ENCODE assay signal across 10 mouse cellular contexts in genomic region chr13:99484905-99485304, GRCm38 (mm10). TPM values are rescaled to one million over a fixed set of nuclear protein-coding genes. Genes with fewer than 3 reads are reported as not detected.
DNase-seq lines count a peak whose midpoint lies in the region; ATAC-seq lines count a peak whose summit lies in the region.
"Had no signal": no experiment of that assay in that cellular context is flagged by ENCODE, and none has a peak within 500 bp of the region (broad histone marks: within the 10 kb centered on the region; RNA-seq: fewer than 3 reads in every experiment).

No protein-coding gene starts in this region.

- H3K27ac ChIP-seq in intestine, embryonic 16.5 days (ENCODE audit: low read length): 0 out of 2 replicates have a peak overlapping the region, but pooled peaks have one; percentile 24
- H3K27ac ChIP-seq in intestine, embryonic 15.5 days: no peak overlapping the region
- H3K27ac ChIP-seq in stomach, embryonic 14.5 days (ENCODE audit: low read length): no peak overlapping the region
- H3K27ac ChIP-seq: kidney, postnatal 0 days had no signal

- no peak overlapping the region for H3K4me2 ChIP-seq in intestine, embryonic 16.5 days (ENCODE audit: low read depth, low read length)
- no peak overlapping the region for H3K4me2 ChIP-seq in intestine, embryonic 15.5 days (replicated peaks)
- no peak overlapping the region for H3K4me2 ChIP-seq in stomach, embryonic 14.5 days (replicated peaks; ENCODE audit: low read depth, low read length)

- no peak for ATAC-seq in intestine, embryonic 16.5 days
- ATAC-seq in intestine, embryonic 15.5 days: no peak
- ATAC-seq in stomach, embryonic 14.5 days (ENCODE audit: insufficient number of reproducible peaks, insufficient read depth, low FRiP score, low read depth): peak; percentile 18; the same call in 1 of the 2 replicates
- ATAC-seq in granulocyte monocyte progenitor cell, adult 5-6 weeks (replicated peaks; ENCODE audit: poor library complexity, severe bottlenecking): no peak
- ATAC-seq: activated CD4-positive, CD25-positive, alpha-beta regulatory T cell, adult 4 months had no signal

- H3K9me3 ChIP-seq in intestine, embryonic 16.5 days (ENCODE audit: control insufficient read depth, low read length): no peaks in the 10 kb centered on the region
- H3K9me3 ChIP-seq in intestine, embryonic 15.5 days: no peaks in the 10 kb centered on the region
- H3K9me3 ChIP-seq in stomach, embryonic 14.5 days (ENCODE audit: control insufficient read depth, low read depth, low read length): no peaks in the 10 kb centered on the region

- WGBS in intestine, embryonic 16.5 days: 68% methylated on average over 10 of the region's 10 CpGs
- WGBS in intestine, embryonic 15.5 days: 69% methylated on average over 10 of the region's 10 CpGs
- 69% methylated on average over 10 of the region's 10 CpGs for WGBS in stomach, embryonic 14.5 days

- 0 out of 2 replicates have a peak, but pooled peaks cover 2% of the 10 kb centered on the region for H3K4me1 ChIP-seq in intestine, embryonic 16.5 days (ENCODE audit: control insufficient read depth, insufficient read depth, low read length)
- H3K4me1 ChIP-seq in intestine, embryonic 15.5 days (replicated peaks): no peaks in the 10 kb centered on the region
- H3K4me1 ChIP-seq in stomach, embryonic 14.5 days (ENCODE audit: control insufficient read depth, insufficient read depth, low read length): peaks cover 13% of the 10 kb centered on the region

- no peaks in the 10 kb centered on the region for H3K27me3 ChIP-seq in intestine, embryonic 16.5 days (replicated peaks; ENCODE audit: control insufficient read depth, insufficient read depth, low read length)
- no peaks in the 10 kb centered on the region for H3K27me3 ChIP-seq in intestine, embryonic 15.5 days (replicated peaks)
- H3K27me3 ChIP-seq in stomach, embryonic 14.5 days (ENCODE audit: control insufficient read depth, insufficient read depth, low read length): no peaks in the 10 kb centered on the region

- H3K4me3 ChIP-seq in intestine, embryonic 16.5 days (ENCODE audit: low read length): no peak overlapping the region
- no peak overlapping the region for H3K4me3 ChIP-seq in intestine, embryonic 15.5 days (replicated peaks)
- no peak overlapping the region for H3K4me3 ChIP-seq in stomach, embryonic 14.5 days (ENCODE audit: low read depth, low read length)

- no peaks in the 10 kb centered on the region for H3K36me3 ChIP-seq in intestine, embryonic 16.5 days (ENCODE audit: control insufficient read depth, insufficient read depth, low read length)
- H3K36me3 ChIP-seq in intestine, embryonic 15.5 days: no peaks in the 10 kb centered on the region
- no peaks in the 10 kb centered on the region for H3K36me3 ChIP-seq in stomach, embryonic 14.5 days (ENCODE audit: control insufficient read depth, insufficient read depth, low read length)

- H3K9ac ChIP-seq in intestine, embryonic 16.5 days (ENCODE audit: low read depth, low read length): no peak overlapping the region
- H3K9ac ChIP-seq in intestine, embryonic 15.5 days: no peak overlapping the region
- no peak overlapping the region for H3K9ac ChIP-seq in stomach, embryonic 14.5 days (replicated peaks; ENCODE audit: low read depth, low read length)

- peak; percentile 56 for DNase-seq in cerebellum, adult 8-10 months
- DNase-seq in cerebellum, postnatal 36 days: peak; percentile 54 to 58
- DNase-seq in adrenal gland, adult (ENCODE audit: inconsistent age in 2 of 2, low spot score in 1 of 2): no peak
- DNase-seq: lung, postnatal 36 days had no signal

RNA-seq across cellular contexts. Expression of gene Map1b, which starts 31.4 kb away (rescaled TPM):
- 81.4 and 91.4 TPM in 2 replicates for polyA plus RNA-seq in intestine, embryonic 16.5 days (2015; fragmentation: Nextera tagmentation; extraction: Ambion mirVana)
- polyA plus RNA-seq in intestine, embryonic 15.5 days (2015; fragmentation: Nextera tagmentation; extraction: Ambion mirVana): 104 and 116 TPM in 2 replicates
- 244 and 252 TPM in 2 replicates for polyA plus RNA-seq in stomach, embryonic 14.5 days (2014; fragmentation: Nextera tagmentation; extraction: Ambion mirVana)
- total RNA-seq in granulocyte monocyte progenitor cell, adult 5-6 weeks (2014; fragmentation: Nextera tagmentation): not detected in 2 replicates
- total RNA-seq in granulocyte monocyte progenitor cell, adult 5-6 weeks (2017): 0.15 TPM in 1 of 2 replicates, not detected in the other

Comparison
In these comparisons a context has a peak if more than half of its experiments do, and no peak if none do; other contexts are left out.
1. DNase-seq: peak in cerebellum, adult 8-10 months (single experiment) and cerebellum, postnatal 36 days (2 of 2); none in adrenal gland, adult (0 of 2).